Mouse (Mus musculus): ENCODE data around the gene Lpin2.

GRCm38 (mm10) chr17:71224521-71224920 is 42.2 kb downstream of the Lpin2 start:
- no peak for TF ChIP-seq ELF1 (IDR thresholded peaks at IDR 0.05; ENCODE audit: low read depth, low read length)
- TF ChIP-seq POLR2AphosphoS2 (IDR thresholded peaks at IDR 0.05; ENCODE audit: low read length) = no peak
- TF ChIP-seq HCFC1 (IDR thresholded peaks at IDR 0.05; ENCODE audit: low read depth, low read length) = no peak
- TF ChIP-seq CTCF (IDR thresholded peaks at IDR 0.05 in 2 of 3, conservative IDR thresholded peaks at IDR 0.05 in 1 of 3; ENCODE audit: control insufficient read depth in 1 of 3, insufficient read depth in 1 of 3, low read depth in 2 of 3, low read length in 3 of 3, poor library complexity in 1 of 3, severe bottlenecking in 1 of 3) = no peak
- no peak for TF ChIP-seq POLR2A (IDR thresholded peaks at IDR 0.05; ENCODE audit: control insufficient read depth in 1 of 2, insufficient read depth in 1 of 2, low read depth in 1 of 2, low read length in 2 of 2, poor library complexity in 1 of 2)
- no peak for TF ChIP-seq MAX (IDR thresholded peaks at IDR 0.05; ENCODE audit: low read length)
- TF ChIP-seq ZMIZ1 (IDR thresholded peaks at IDR 0.05; ENCODE audit: low read depth, low read length) = no peak
- no peak for TF ChIP-seq USF1 (IDR thresholded peaks at IDR 0.05; ENCODE audit: low read depth, low read length)
- no peak for TF ChIP-seq UBTF (IDR thresholded peaks at IDR 0.05; ENCODE audit: borderline replicate concordance, insufficient read depth, low read depth, low read length)
- no peak for TF ChIP-seq MEF2A (IDR thresholded peaks at IDR 0.05; ENCODE audit: extremely low read depth, insufficient replicate concordance, low read depth, low read length, poor library complexity, severe bottlenecking)
- no peak for TF ChIP-seq GABPA (IDR thresholded peaks at IDR 0.05; ENCODE audit: low read depth, low read length)
- TF ChIP-seq TBP (IDR thresholded peaks at IDR 0.05; ENCODE audit: low read depth, low read length) = no peak
- no peak for TF ChIP-seq ZC3H11A (IDR thresholded peaks at IDR 0.05; ENCODE audit: low read depth, low read length)
- no peak for TF ChIP-seq TCF12 (IDR thresholded peaks at IDR 0.05; ENCODE audit: low read depth, low read length)
